Mouse (Mus musculus): Measurements from ENCODE around the gene Hs3st4. TPM values are rescaled to one million over a fixed set of nuclear protein-coding genes. Genes with fewer than 3 reads are reported as not detected.

Hs3st4 gene
- polyA plus RNA-seq, 1 experiment from 2014 or later = not detected

DNA sequence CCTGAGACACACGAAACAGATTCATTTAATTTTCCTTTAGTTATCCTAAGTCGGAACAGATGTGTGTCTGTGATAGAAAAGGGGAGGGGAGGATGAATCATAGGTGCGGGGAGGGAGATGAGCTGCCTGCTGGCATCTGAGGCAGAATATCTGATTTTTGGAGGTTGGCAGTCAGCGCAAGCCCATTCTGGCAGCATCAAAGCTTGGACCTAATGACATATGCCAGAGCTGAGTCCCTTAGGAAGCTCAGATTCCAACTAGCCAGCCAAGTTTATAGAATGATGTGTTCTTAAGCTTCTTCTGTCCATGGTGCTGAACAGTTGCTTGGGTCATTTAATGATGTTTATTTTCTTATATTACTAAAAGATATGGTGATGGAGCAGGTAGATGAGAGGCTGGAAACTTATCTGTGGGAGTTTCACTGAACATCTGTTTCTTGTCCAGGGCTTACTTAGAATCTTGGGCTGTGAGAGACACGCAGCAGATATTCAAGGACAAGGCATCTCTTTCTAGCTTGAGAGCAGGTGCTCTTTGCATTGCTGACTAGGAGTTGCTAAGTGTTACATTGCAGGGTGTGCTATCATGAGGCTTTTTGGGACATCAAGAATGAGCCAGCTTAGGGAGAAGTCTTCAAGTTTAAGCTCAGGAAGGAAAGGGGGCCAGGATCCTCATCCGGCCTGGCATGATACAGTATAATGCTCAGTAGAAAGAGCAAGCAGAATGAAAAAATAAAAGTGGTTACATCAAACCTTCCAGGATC is 216.3 kb downstream of the Hs3st4 start:
- no peak for ATAC-seq
- H3K9me3 ChIP-seq (ENCODE audit: control insufficient read depth) = no peaks in the 10 kb centered on the region
- no peak overlapping the region for H3K27ac ChIP-seq (ENCODE audit: low read depth, low read length)
- H3K27me3 ChIP-seq (replicated peaks; ENCODE audit: control insufficient read depth, insufficient read depth, low read length) = no peaks in the 10 kb centered on the region
- H3K4me1 ChIP-seq (replicated peaks; ENCODE audit: control insufficient read depth, insufficient read depth, low read length) = no peaks in the 10 kb centered on the region
- H3K4me3 ChIP-seq (ENCODE audit: low read depth, low read length) = no peak overlapping the region
- no peaks in the 10 kb centered on the region for H3K36me3 ChIP-seq (ENCODE audit: control insufficient read depth, insufficient read depth)
- no peak overlapping the region for H3K9ac ChIP-seq (ENCODE audit: low read depth, low read length)
- H3K4me2 ChIP-seq (replicated peaks; ENCODE audit: low read depth) = no peak overlapping the region
- TF ChIP-seq CTCF (IDR thresholded peaks at IDR 0.05; ENCODE audit: low read depth) = no peak
- 80% methylated on average over 6 of the region's 6 CpGs for WGBS

DNA sequence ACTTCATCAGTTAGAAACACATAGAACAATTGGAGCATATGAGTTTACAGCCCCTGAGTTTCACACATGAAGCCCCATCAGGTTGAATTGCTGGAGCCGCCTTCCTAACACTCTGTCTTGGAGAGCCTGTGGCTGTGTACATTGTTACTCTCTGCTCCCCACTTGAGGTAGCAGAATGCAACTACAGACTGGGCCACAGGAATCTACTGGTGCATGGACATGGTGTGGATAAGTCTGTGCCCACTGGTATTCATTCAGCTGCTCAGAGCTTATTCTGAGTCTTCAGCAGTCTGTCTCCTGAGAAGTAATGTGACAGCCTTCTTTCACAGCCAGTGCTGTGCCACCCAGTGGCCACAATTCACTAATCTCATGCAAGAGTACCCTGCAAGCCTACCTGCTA is 234.3 kb downstream of the Hs3st4 start:
- Histone ChIP-seq H3K27me3 (replicated peaks; ENCODE audit: control insufficient read depth, insufficient read depth, low read length) (no peaks in the 10 kb centered on the region), H3K4me3 (ENCODE audit: low read depth, low read length) (no peak overlapping the region), H3K27ac (ENCODE audit: low read depth, low read length) (no peak overlapping the region), H3K9me3 (ENCODE audit: control insufficient read depth) (no peaks in the 10 kb centered on the region), H3K9ac (ENCODE audit: low read depth, low read length) (no peak overlapping the region), H3K36me3 (ENCODE audit: control insufficient read depth, insufficient read depth) (no peaks in the 10 kb centered on the region), H3K4me2 (replicated peaks; ENCODE audit: low read depth) (no peak overlapping the region), H3K4me1 (replicated peaks; ENCODE audit: control insufficient read depth, insufficient read depth, low read length) (no peaks in the 10 kb centered on the region)
- ATAC-seq = no peak
- WGBS = 79% methylated on average over 1 of the region's 1 CpGs
- TF ChIP-seq CTCF (IDR thresholded peaks at IDR 0.05; ENCODE audit: low read depth) = no peak

- Histone ChIP-seq H3K4me2 (replicated peaks; ENCODE audit: low read depth) (no peak overlapping the region), H3K27me3 (replicated peaks; ENCODE audit: control insufficient read depth, insufficient read depth, low read length) (no peaks in the 10 kb centered on the region), H3K27ac (ENCODE audit: low read depth, low read length) (no peak overlapping the region), H3K4me3 (ENCODE audit: low read depth, low read length) (no peak overlapping the region), H3K36me3 (ENCODE audit: control insufficient read depth, insufficient read depth) (no peaks in the 10 kb centered on the region), H3K9me3 (ENCODE audit: control insufficient read depth) (no peaks in the 10 kb centered on the region), H3K9ac (ENCODE audit: low read depth, low read length) (no peak overlapping the region), H3K4me1 (replicated peaks; ENCODE audit: control insufficient read depth, insufficient read depth, low read length) (no peaks in the 10 kb centered on the region)
- 72% methylated on average over 10 of the region's 10 CpGs for WGBS
- ATAC-seq = no peak
- no peak for TF ChIP-seq CTCF (IDR thresholded peaks at IDR 0.05; ENCODE audit: low read depth)
Measured at GRCm38 (mm10) chr7:124220556-124220955, 237.9 kb downstream of the Hs3st4 start.

DNA sequence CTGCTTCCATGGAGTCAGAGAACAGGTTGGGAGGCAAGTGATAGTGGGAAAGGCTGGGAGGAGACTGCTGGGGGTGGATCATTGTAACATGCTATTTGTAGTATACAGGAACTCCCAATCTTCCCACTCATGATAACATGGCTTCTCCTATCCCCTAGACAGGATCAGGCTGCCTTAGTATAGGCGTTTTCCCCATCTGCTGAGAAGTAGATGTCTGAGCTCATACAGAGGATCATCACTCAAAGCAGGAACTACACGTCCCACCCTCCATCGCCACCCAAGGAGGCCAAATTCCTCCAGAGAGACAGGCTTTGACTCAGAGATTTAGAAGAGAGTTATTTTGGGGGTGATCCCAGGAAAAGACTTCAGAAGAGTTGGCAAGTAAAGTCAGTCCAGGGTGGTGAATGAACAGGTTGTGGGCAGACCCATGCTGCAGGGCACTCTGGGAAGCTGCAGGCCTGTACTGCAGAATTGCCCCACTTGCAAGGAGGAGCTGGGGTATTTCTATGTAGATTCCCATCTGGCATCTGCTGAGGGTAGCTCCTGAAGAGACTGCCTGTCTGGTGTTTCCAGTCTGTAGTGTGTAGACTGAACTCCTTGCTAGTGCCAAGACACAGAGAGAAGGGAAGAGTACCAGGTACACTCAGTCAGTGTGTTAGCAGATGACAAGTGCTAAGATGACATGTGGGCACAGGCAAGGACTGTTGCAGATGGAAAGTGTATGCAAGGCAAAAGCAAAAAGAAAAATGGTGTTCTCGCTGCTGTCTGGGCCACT is 255.4 kb downstream of the Hs3st4 start:
- TF ChIP-seq CTCF (IDR thresholded peaks at IDR 0.05; ENCODE audit: low read depth) = no peak
- no peaks in the 10 kb centered on the region for H3K36me3 ChIP-seq (ENCODE audit: control insufficient read depth, insufficient read depth)
- H3K27me3 ChIP-seq (replicated peaks; ENCODE audit: control insufficient read depth, insufficient read depth, low read length) = no peaks in the 10 kb centered on the region
- ATAC-seq = no peak
- H3K9ac ChIP-seq (ENCODE audit: low read depth, low read length) = no peak overlapping the region
- H3K4me1 ChIP-seq (replicated peaks; ENCODE audit: control insufficient read depth, insufficient read depth, low read length) = no peaks in the 10 kb centered on the region
- H3K9me3 ChIP-seq (ENCODE audit: control insufficient read depth) = no peaks in the 10 kb centered on the region
- H3K4me2 ChIP-seq (replicated peaks; ENCODE audit: low read depth) = no peak overlapping the region
- WGBS = 71% methylated on average over 4 of the region's 4 CpGs
- no peak overlapping the region for H3K4me3 ChIP-seq (ENCODE audit: low read depth, low read length)
- H3K27ac ChIP-seq (ENCODE audit: low read depth, low read length) = no peak overlapping the region

DNA sequence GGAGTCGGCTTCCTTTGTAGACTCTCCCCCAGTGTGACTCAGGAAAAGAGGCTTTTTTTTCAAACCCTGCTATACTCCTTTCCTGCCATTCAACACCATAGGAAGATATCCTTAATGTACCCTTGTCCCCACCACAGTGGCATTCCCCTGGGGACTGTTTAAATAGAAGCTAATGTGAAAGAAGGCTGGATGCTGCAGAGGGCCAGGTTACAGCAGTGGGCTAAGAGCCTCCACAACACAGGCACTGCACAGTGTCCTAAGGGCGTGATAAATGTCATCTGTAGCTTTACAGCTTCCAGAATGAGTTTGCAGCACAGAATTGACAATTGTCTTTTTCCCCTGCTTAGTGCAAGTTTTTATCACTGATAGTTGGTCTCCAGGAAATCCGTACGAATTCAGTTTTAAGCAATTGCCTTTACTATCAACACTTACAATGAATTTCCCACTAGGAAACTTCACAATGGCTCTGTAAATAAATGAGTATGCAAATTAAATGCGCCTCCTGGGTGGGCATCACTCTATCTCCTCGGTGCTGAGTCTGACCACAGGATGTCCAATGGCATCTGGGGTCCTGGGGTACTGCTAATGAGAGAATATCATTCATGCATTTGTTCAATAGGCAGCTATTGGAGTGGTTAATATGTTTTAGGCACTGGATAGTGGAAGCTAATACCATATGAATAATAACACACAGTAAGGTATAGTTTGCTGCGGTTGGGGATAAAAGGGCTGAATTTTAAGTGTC is 257.4 kb downstream of the Hs3st4 start:
- no peak for TF ChIP-seq CTCF (IDR thresholded peaks at IDR 0.05; ENCODE audit: low read depth)
- Histone ChIP-seq H3K4me2 (replicated peaks; ENCODE audit: low read depth) (no peak overlapping the region), H3K4me3 (ENCODE audit: low read depth, low read length) (no peak overlapping the region), H3K27ac (ENCODE audit: low read depth, low read length) (no peak overlapping the region), H3K9me3 (ENCODE audit: control insufficient read depth) (no peaks in the 10 kb centered on the region), H3K4me1 (replicated peaks; ENCODE audit: control insufficient read depth, insufficient read depth, low read length) (no peaks in the 10 kb centered on the region), H3K9ac (ENCODE audit: low read depth, low read length) (no peak overlapping the region), H3K27me3 (replicated peaks; ENCODE audit: control insufficient read depth, insufficient read depth, low read length) (no peaks in the 10 kb centered on the region), H3K36me3 (ENCODE audit: control insufficient read depth, insufficient read depth) (no peaks in the 10 kb centered on the region)
- no peak for ATAC-seq
- 46% methylated on average over 7 of the region's 7 CpGs for WGBS

- Histone ChIP-seq H3K4me3 (ENCODE audit: low read depth, low read length) (no peak overlapping the region), H3K4me2 (replicated peaks; ENCODE audit: low read depth) (no peak overlapping the region), H3K36me3 (ENCODE audit: control insufficient read depth, insufficient read depth) (no peaks in the 10 kb centered on the region), H3K4me1 (replicated peaks; ENCODE audit: control insufficient read depth, insufficient read depth, low read length) (no peaks in the 10 kb centered on the region), H3K27me3 (replicated peaks; ENCODE audit: control insufficient read depth, insufficient read depth, low read length) (no peaks in the 10 kb centered on the region), H3K27ac (ENCODE audit: low read depth, low read length) (no peak overlapping the region), H3K9me3 (ENCODE audit: control insufficient read depth) (no peaks in the 10 kb centered on the region), H3K9ac (ENCODE audit: low read depth, low read length) (no peak overlapping the region)
- 70% methylated on average over 3 of the region's 3 CpGs for WGBS
- no peak for ATAC-seq
- TF ChIP-seq CTCF (IDR thresholded peaks at IDR 0.05; ENCODE audit: low read depth) = no peak
Measured at GRCm38 (mm10) chr7:124249838-124250237, 267.2 kb downstream of the Hs3st4 start.
